Mouse (Mus musculus): ENCODE measurements at regions not wholly inside any gene's neighbourhood (a gene's known extent, or its start where the extent isn't known, plus 50 kb on each side); places are given as distances from the start of the nearest gene placed in this dataset.

- no peak for DNase-seq (ENCODE audit: low spot score)
Measured at GRCm38 (mm10) chr9:116332485-116333118, 157.4 kb upstream of the Tgfbr2 start.

GRCm38 (mm10) chr9:116331406-116331805 is 156.2 kb upstream of the Tgfbr2 start:
- DNase-seq (ENCODE audit: low spot score) = no peak

GRCm38 (mm10) chr9:116330796-116331195 is 155.6 kb upstream of the Tgfbr2 start:
- DNase-seq (ENCODE audit: low spot score) = no peak

DNA sequence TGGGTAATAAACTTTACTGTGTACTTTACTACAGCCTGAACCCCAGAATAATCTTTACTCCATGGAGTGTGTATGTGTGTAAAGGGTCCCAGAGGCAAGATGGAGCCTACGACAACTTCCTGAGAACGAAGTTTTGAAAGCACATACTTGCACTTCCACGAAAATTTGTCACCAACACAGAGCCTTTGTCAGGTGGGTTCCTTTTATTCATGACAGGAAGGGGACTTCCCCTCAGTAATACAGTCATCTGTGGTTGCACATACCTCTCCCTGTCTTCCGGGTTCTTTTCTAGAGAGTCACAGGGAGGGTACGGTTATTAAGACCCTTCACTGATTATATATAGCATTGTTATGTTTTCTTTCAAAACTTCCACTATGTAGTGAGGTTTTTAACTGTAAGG is 154.0 kb upstream of the Tgfbr2 start:
- DNase-seq (ENCODE audit: low spot score) = no peak

DNA sequence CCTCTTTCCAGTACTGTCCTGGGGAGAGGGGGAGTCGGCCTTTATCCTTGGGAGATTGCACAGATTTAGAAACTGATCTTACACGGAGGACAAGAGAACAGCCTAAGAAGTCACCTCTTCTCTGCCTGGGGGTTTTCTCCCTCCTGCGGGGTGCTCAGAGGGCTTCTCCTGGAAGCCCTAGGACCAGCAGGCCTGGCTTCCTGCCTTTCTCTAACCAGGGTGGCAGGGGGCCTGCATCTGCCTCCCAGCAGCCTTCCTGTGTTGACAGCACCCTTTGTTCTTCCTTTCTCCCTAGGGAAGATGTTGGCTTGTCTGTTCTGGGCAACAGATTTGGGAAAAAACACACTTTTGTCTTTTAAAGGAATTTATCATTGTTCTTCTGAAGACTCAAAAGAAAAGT is 153.0 kb upstream of the Tgfbr2 start:
- DNase-seq (ENCODE audit: low spot score) = no peak

DNA sequence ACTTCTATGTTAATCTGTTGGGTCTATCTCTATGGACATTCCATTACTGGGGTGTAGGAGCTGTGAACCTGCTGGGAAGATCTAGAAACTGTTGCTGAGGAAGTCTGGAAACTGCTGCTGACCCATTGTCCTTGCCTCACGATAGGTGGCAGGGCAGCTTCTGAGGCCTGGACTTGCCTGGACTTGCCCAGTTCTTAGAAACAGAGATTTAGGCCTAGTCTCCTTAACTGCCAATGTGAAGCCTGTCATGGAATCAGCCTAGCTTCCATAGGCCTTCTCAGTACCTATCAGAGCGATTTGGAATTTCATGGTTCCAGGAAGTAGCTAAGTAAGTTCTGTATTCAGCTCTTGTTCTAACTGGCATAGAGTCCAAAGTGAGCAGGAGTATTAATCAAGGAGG is 151.9 kb upstream of the Tgfbr2 start:
- DNase-seq (ENCODE audit: low spot score) = no peak

DNA sequence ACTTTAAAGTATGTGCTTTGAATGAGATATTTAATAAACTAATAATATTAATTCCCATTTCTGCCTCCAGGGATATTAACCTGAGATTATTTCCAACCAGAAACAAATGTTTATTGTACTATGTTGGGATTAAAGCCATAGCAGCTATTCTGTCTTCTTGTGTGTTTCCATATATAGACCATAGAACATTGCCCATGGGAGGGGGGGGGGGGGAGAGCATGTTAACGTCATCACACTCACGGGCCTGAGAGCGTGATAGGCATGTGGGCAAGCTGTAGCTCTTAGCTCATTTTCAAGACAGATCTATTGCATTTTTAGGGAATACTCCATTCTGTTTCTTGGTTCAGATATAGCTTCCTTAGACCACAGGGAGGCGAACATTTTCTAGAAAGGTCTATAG is 149.8 kb upstream of the Tgfbr2 start:
- DNase-seq (ENCODE audit: low spot score) = no peak

DNA sequence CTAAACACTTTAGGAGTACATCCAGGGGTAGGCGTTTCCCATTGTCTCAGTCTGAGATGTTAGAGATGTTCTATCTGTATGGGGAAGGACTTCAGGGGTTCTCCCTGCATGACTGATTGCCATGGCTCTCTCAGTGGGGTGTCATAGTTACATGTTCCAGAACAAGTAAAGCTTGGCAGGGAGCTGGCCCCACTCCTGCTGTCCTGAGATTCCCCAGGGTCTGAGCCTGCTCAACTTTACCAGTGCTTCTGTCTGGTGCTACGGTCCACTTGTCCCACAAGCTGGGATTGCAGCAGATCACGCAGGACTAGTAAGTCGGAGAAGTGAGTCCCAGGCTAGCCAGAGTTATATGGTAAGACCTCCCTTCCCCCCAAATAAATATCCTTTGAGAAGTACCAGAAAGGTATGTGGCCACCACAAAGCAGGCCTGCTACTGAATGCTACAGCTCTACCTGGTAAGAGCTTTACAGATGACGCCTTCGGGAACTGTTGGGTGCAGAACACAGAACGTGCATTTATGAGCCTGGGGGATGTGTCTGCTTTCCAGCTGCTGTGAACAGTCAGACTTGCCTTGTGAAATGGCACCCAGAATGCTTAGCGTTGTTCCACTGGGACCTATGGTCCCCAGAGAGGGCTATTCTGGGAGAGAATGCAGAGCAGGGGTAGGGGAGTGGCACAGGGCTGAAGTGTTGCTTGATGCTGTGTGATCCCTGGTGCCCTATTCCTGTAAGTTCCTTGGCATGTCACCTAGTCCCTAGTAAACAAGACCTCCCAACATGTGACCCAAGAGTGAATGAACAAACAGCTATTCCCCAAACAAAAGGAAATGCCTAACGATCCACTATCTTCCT is 148.9 kb upstream of the Tgfbr2 start:
- peak; percentile 11 for DNase-seq (ENCODE audit: low spot score)

- no peak for DNase-seq (ENCODE audit: low spot score)
Measured at GRCm38 (mm10) chr9:116321908-116322307, 146.7 kb upstream of the Tgfbr2 start.

- DNase-seq (ENCODE audit: low spot score) = no peak
Measured at GRCm38 (mm10) chr9:116319421-116319820, 144.3 kb upstream of the Tgfbr2 start.

GRCm38 (mm10) chr9:116316582-116317095 is 141.5 kb upstream of the Tgfbr2 start:
- DNase-seq (ENCODE audit: low spot score) = no peak

DNA sequence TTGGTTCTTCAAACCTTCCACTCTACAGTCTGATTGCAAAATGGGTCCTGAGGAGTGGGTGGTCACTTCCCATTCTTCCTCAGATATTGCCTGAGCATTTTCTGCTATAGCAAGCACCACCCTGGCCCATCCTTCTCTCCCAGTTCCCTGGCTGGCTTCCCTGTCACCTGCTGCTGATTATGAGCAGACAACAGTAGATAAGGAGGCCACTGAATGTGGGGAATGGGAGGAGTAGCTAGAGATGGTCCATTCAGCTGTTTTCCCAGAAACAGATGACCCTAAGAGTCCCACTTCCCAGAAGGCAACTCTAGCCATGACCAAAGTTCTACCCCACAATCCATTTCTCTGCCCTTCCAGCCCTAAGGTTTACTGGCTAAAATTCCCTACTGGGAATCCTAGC is 139.6 kb upstream of the Tgfbr2 start:
- DNase-seq (ENCODE audit: low spot score) = no peak

- no peak for DNase-seq (ENCODE audit: low spot score)
Measured at GRCm38 (mm10) chr9:116313932-116314790, 139.0 kb upstream of the Tgfbr2 start.

- DNase-seq (ENCODE audit: low spot score) = no peak
Measured at GRCm38 (mm10) chr9:116311364-116311763, 136.2 kb upstream of the Tgfbr2 start.

- no peak for DNase-seq (ENCODE audit: low spot score)
Measured at GRCm38 (mm10) chr9:116301602-116302001, 126.4 kb upstream of the Tgfbr2 start.

GRCm38 (mm10) chr9:116298791-116299190 is 123.6 kb upstream of the Tgfbr2 start:
- no peak for DNase-seq (ENCODE audit: low spot score)

GRCm38 (mm10) chr9:116296349-116296748 is 121.2 kb upstream of the Tgfbr2 start:
- no peak for DNase-seq (ENCODE audit: low spot score)

DNA sequence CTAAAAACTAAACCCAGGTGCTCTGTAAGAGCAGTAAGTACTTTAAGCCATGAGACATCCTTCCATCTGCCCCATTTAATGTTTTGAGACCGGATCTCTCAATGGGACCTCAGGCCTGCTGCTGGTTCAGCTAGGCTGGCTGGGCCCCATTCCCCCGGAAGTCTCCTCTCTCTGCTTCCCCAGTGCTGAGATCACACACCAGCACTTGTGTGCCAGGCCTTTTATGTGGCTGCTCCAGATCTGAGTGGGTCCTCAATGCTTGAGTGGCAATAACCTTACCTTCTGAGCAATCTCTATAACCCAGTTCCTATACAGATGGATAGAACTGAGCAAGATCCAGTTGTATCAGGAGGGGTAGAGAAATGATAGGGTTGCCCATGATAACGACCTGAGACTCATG is 118.9 kb upstream of the Tgfbr2 start:
- no peak for DNase-seq (ENCODE audit: low spot score)

DNA sequence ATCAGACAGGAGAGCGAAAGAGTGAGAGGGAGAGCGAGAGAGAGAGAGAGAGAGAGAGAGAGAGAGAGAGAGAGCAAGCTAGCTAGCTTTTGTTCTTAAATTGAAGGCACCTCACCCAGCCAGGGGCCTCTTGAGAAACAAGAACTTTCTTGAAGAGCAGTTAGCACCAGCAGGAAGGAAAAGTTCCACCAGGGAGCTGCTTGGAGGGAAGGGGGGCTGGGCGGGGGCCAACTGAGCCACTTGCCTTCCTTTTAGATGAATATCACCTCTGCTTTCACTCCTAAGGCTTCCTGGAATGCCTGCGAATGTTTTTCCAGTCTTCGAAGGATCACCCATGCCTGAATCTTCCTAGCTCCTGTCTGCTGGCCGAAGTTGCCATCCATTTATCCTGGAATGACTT is 118.0 kb upstream of the Tgfbr2 start:
- DNase-seq (ENCODE audit: low spot score) = no peak

GRCm38 (mm10) chr9:116291624-116292023 is 116.5 kb upstream of the Tgfbr2 start:
- no peak for DNase-seq (ENCODE audit: low spot score)

DNA sequence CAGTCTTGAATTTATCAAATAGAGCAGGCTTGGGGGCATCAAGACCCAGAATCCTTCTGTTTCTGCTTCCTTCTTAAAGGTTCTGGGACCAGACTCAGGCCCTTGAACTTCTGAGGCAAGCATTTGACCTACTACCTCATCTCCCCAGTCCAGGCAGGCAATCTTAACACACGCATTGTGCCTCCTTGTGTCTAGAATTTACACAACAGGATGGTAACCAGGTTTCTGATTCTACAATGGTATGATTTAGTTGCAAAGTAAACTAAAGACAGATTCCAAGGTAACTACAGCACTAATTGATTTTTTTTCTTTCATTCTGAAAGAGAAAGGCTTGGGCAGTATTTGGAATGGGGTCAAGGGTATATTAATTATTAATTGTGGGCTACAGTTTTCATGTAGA is 115.7 kb upstream of the Tgfbr2 start:
- DNase-seq (ENCODE audit: low spot score) = no peak

DNA sequence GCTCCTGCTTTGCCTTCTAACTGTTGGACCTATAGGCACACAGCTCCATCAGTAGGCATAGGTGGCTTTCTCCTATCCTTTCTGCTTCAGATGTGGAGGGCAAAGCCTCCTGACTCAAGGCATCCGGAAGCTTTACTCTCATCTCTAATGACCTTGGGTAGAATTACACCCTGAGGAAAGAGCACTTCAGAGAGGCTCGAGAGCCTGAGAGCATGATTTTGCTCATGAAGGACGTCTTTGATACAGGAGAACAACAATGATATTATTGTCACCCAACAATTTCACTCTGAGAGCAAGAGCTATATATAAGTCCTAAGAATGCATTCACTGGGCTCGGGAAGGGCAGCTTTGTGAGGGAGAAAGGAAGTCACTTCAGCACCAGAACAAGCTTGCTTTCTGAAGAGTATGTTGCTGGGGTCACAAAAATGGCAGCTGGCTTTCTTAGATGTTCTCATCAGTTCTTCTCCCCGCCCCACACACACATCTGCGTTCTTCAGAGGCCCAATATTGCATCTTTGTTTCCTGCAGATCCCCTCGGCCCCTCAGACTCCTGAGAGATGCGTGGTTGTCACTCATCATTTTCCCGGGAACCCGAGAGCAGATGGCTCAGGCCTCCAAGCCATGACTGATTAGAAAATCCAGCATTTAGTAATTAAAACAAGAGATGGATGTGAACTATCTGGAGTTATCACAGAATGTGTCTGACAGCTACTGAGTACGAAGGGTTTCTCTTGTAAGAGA is 110.7 kb upstream of the Tgfbr2 start:
- DNase-seq (ENCODE audit: low spot score) = no peak

Measured in spleen, adult 12 weeks (tissue).